Mouse (Mus musculus) cerebral cortex, adult 2 months (tissue): Measurements from ENCODE around the gene Reep6.

Experiments used
- WGBS: fragments of 180-500 bp; shearing (Covaris S2); methylation state at CpG from one replicate; pipeline ENCODE4 v1.1.7; 2018; 5-methylcytosine and 5-hydroxymethylcytosine counted together

The Reep6 gene

DNA sequence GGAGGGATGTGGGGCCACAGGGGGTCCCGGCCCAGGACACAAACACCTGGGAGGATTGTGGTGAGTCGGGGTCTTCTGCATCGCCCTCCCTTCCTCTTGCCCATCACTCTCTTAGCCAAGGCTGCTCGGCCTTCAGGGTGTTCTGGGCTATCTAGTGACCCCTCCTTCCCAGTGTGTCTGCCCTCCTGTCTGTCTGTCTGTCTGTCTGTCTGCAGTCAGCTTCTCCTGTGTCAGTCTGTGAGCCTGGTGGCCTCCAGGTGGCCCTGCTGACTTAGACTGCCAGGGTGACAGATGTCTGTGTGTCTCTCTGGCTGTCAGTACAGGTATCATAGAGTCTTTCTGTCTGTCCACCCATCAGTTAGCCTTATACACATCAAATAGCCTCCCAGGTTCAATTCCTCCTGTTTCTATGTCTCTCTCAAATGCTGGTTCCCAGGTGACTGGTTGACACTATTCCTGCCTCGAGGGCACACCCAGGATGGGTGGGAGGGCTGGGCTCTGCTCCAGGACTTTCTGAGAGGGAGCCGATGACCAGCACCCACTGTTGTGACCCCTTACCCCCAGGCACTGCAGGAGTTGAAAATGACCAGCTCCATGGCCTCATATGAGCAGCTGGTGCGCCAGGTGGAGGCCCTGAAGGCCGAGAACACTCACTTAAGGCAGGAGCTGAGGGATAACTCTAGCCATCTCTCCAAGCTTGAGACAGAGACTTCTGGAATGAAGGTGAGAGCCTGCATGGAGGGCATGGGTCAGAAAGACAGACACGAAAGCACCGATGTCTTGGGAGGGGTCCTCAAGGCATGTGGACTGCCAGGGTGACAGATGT is 28.3 kb upstream of the Reep6 start:
- 48% methylated on average over 9 of the region's 10 CpGs for WGBS

DNA sequence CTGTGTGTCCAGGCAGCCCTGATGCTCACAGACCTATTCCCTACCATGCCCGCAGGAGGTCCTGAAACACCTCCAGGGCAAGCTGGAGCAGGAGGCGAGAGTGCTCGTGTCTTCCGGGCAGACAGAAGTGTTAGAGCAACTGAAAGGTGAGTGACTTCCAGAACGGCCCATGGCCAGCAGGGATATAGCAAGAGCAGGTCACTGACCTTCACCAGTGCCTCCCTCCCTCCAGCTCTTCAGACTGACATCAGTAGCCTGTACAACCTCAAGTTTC is 27.7 kb upstream of the Reep6 start:
- WGBS = 49% methylated on average over 5 of the region's 5 CpGs

DNA sequence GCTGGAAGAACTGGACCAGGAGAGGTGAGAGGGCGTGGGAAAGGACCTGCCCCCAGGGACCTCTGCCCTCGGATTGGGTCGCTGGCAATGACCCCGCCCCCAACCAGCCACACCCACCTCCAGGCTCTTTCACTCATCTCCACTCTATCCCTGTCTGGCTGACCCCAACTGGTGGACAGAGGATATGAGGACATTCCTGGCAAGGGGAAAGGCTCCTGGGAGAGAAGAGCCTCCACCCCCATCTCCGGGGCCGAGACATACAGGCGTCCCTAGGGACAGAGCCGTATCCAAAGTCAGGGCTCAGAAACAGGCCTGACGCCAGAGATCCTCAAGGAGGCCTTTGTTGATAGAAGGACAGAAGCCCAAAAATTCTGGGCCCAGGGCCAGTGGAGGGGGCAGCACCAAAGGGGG is 27.3 kb upstream of the Reep6 start:
- 10% methylated on average over 9 of the region's 9 CpGs for WGBS

DNA sequence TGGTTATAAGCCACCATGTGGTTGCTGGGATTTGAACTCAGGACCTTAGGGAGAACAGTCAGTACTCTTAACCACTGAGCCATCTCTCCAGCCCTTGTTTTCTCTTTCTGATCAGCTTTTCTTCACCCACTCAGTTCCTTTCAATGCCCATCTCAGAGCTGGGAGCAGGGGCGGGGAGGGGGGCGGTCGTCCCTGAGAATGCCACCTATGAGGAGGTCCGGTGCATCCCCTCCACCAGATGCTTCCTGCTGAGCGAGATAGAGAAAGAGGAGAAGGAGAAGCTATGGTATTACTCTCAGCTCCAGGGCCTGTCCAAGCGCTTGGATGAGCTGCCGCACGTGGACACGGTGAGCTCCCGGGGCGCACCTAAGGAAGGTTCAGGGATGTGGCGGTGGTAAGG is 25.3 kb upstream of the Reep6 start:
- 55% methylated on average over 12 of the region's 12 CpGs for WGBS

DNA sequence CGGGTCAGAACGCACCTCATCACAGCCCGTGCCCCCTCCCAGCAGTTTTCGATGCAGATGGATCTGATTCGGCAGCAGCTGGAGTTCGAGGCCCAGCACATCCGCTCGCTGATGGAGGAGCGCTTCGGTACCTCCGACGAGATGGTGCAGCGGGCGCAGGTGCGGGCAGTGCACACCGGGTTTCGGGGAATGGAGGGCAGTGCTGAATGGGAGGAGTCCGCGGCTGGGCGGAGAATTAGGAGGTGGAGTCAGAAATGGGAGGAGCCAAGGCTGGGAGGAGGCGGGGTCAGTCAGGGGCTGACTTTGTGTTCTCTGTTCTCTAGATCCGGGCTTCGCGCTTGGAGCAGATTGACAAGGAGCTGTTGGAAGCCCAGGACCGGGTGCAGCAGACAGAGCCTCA is 24.9 kb upstream of the Reep6 start:
- 43% methylated on average over 25 of the region's 25 CpGs for WGBS

DNA sequence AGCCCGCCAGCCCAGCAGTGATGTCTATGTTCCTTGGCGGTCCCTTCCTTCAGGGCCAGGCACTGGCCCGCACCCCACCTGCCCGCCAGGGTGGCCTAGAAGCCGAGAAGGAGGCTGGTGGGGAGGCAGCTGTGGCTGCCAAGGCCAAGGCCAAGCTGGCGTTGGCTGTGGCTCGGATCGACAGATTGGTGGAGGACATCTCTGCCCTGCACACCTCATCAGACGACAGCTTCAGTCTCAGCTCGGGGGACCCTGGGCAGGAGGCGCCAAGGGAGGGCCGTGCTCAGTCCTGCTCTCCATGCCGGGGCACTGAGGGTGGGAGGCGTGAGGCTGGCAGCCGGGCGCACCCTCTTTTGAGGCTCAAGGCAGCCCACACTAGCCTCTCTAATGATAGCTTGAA is 18.2 kb upstream of the Reep6 start:
- 76% methylated on average over 16 of the region's 16 CpGs for WGBS

DNA sequence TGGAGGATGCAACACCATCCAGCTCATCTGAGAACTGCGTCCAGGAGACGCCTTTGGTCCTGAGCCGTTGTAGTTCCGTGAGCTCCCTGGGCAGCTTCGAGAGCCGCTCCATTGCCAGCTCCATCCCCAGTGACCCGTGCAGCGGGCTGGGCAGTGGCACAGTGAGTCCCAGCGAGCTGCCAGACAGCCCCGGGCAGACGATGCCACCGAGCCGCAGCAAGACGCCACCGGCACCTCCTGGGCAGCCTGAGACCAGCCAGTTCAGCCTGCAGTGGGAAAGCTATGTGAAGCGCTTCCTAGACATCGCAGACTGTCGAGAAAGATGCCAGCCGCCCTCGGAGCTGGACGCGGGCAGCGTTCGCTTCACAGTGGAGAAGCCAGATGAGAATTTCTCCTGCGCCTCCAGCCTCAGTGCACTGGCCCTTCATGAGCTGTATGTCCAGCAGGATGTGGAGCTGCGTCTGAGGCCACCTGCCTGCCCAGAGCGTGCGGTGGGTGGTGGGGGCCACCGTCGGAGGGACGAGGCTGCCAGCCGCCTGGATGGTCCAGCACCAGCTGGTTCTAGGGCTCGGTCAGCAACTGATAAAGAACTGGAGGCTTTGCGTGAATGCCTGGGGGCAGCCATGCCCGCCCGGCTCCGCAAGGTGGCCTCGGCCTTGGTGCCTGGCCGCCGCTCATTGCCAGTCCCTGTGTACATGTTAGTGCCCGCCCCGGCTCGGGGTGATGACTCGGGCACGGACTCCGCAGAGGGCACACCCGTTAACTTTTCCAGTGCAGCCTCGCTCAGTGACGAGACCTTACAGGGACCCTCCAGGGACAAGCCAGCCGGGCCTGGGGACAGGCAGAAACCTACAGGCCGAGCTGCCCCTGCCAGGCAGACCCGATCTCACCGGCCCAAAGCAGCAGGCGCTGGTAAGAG is 16.9 kb upstream of the Reep6 start:
- 70% methylated on average over 54 of the region's 54 CpGs for WGBS

DNA sequence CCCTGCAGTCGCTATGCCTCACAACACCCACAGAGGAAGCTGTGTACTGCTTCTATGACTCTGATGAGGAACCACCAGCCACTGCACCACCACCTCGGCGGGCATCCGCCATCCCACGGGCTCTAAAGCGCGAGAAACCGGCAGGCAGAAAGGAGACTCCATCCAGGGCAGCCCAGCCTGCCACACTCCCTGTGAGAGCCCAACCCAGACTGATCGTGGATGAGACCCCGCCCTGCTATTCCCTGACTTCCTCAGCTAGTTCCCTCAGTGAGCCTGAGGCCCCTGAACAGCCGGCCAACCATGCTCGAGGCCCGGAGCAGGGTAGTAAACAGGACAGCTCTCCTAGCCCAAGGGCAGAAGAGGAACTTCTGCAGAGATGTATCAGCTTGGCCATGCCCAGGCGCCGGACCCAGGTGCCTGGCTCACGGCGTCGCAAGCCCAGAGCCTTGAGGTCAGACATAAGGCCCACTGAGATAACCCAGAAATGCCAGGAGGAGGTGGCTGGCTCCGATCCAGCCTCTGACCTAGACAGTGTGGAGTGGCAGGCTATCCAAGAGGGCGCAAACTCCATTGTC is 16.0 kb upstream of the Reep6 start:
- WGBS = 60% methylated on average over 20 of the region's 20 CpGs

DNA sequence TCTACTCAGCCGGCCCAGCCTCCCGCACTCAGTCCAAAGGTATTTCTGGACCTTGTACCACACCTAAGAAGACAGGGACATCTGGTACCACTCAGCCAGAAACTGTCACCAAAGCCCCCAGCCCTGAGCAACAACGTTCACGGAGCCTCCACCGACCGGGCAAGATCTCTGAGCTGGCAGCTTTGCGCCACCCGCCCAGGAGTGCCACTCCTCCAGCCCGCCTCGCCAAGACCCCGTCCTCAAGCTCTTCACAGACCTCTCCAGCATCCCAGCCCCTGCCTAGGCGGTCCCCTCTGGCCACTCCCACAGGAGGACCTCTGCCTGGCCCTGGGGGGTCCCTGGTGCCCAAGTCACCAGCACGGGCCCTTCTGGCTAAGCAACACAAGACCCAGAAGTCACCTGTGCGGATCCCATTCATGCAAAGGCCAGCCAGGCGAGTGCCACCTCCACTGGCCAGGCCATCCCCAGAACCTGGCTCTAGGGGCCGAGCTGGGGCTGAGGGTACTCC is 15.2 kb upstream of the Reep6 start:
- WGBS = 58% methylated on average over 16 of the region's 16 CpGs

DNA sequence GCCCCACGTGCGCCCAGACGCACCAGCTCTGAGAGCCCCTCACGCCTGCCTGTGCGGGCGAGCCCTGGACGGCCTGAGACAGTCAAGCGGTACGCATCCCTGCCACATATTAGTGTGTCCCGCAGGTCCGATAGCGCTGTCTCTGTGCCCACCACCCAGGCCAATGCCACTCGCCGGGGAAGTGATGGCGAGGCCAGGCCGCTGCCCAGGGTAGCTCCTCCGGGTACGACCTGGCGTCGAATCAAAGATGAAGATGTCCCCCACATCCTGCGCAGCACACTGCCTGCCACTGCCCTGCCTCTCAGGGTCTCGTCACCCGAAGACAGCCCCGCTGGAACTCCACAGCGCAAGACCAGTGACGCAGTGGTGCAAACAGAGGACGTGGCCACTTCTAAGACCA is 14.4 kb upstream of the Reep6 start:
- WGBS = 68% methylated on average over 27 of the region's 27 CpGs

DNA sequence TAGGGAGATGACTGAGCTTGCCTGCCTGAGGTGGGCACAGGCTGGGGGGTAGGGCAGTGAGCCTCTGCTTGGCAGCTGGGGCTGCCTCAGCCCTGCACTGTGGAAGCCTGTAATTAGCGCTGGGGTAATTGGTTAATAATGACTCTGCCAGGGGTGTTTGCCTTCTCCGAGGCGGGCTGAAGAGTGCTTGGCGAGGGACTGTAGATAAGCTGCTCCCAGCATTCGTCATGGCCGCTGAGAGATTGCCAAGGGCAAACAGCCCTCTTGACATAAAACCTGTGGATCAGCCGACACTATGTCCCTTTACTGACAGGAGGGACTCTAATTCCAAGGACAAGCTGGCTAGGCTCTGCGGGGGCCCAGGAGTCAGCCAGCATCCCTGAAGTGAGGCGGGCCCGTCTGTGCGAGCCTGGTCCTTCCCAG is 13.4 kb upstream of the Reep6 start:
- 28% methylated on average over 11 of the region's 11 CpGs for WGBS

DNA sequence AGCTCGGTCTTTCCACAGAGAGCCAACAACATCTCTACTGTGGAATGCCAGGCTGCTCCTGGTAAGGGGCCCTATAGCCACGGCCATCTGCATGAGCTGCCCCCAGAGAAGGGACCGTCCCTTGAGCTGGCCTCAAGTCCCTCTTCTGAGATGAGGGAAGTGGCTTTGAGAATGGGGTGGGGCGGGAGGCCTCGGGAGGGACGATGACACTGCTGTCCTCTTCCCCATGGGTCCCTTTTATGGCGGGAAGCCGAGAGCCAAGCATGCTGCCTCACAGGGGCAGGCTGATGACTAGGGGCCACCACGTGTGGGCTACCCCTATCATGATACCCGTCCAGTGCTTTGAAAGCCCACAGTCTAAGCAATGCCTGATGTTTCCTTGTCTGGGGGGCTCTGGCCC is 12.7 kb upstream of the Reep6 start:
- WGBS = 50% methylated on average over 10 of the region's 10 CpGs

DNA sequence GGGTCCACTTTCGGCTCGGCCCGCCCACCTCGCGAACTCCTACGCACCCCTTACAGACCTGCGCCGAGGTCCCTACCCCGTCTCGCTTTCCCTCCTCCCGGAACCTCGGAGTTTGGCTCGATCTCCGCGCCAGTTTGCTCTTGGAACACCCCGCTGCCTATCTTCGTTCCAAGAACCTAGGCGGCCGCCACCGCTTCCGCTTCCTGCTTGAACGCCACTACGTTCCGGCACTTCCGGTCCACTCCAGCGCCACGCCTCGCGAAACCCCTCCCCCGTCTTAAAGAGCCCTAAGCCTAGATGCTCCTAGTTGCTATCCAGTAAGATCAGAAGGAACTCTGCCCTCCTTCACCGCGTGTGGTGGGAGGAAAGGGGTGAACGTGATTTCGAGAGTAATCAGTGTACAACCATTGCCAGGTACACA is 9.4 kb upstream of the Reep6 start, which contains the start of gene 2310011J03Rik:
TSS of gene 2310011J03Rik (minus strand) at position 198 of the 421 bp plus-strand sequence.
- under 1% methylated on average over 34 of the region's 34 CpGs for WGBS

DNA sequence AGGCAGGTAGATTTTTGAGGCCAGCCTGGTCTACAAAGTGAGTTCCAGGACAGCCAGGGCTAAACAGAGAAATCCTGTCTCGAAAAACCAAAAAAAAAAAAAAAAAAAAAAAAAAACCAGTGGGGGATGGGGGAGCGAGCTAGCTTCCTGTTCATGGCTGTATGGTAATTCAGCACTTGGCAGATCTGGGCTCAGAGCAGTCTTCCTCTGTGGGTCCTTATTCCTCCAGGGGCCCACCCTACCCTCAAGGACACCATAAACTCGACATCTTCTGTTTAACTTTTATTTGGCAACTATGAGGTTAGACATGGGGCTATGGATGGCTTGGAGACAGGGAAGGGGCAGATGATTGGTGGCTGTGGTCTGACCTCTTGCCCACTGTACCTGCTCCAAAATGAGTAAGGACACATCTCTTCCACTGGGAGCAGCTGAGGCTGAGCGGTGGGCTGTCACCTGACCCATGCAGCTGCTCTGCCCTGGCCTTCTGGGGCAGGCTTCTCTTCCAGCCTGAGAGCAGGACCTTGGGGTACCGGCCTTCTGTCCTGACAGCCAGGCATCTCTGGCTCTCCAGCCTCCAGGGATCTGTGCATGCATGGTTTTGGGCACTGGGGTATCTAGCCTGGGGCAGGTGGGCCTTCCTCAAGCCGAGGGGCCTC is 8.6 kb upstream of the Reep6 start:
- 74% methylated on average over 6 of the region's 6 CpGs for WGBS

DNA sequence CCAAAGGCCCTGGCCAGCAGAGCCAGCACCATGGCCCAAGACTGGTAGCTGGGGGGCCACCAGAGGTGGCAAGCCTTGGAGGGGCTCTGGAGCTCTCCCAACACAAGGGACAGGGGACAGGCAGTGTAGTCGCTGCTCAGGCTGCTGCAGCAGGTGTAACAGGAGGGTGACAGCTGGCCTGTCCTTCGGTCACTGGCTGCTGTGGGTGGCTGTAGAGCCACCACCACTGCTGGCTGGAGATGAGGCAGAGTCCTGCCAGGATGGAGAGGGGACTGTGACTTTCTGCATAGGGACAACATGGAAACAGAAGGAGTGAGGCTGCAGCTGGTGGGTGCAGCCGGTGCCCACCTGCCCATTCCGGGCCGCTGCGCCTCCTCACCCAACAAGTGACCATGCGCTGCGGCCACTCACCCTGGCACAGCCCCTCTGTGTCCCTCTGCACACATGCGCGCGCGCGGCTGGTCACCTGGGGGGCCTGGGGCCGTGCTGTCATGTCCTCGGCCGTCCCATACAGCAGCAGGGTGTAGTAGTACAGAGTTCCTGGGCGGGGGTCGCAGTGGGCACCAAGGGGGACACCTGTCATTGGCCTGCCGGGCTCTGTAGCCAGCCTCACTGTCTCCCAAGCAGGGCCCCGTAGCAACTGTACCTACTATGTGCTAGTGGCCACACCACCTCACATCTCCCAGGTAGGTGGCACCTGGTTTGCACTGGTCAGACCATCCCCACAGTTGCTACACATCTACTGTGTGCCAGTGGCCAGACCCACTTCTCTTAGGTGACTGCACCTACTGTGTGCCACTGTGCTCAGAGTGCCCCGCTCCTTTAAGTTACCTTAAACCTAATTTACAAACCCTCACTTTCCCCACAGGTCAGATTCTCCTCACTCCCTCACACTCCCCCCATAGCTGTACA is 7.8 kb upstream of the Reep6 start:
- 92% methylated on average over 21 of the region's 21 CpGs for WGBS

DNA sequence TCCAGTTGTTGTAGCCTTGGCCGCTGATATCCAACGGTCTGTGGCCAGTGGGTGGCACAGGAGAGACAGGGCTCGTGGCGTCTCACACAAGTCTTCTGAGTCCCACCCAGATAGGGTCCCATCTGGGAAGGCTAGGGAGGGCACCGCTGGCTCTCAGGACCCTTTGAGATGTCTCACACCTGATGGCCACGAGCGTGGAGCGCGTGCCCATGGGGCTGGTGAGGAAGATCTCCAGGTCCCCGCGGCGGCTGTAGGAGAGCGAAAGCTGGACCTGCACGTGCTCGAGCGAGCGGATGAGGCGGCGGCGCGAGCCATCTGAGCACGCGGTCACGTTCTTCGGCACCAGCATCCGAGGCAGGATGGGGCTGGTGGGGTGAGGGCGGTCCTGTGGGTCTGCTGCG is 6.9 kb upstream of the Reep6 start:
- WGBS = 3% methylated on average over 27 of the region's 28 CpGs

DNA sequence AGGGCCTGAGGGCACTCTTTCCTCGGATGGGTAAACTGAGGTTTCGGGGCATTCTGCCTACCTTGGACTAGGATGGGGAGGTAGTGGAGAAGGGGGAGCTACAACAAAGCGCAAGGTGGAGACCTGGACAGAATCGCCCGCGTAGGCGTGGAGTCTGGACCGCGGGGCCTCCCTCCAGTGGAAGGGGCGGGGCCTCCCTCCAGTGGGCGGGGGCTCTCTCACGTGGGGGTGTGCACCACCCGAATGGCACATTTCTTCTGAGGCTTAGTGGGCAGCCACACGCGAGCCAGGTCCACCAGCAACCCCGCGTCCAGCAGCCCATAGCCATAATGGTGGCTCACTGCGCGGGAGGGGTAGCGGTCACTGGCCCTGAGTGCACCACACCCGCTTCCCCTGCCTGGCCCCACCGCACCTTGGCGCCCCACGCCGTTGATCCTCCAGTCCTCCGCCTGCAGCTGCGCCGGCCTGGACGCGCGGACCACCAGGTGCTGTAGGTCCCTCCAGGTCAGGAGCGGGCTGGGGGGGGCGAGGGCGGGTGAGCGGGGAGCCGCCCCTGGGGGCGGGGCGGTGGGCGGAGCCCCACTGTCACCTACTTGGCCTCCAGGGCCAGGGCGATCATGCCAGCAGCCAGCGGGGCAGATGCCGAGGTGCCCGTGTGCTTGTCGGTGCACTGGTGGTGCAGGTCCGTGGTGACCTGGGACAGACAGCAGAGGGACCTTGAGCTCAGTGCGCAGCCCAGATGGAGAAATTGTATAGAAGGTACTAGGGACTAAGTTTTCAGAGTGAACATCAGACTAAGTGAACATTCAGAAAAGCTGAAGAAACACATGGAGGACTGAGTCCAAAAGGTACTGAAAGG is 6.3 kb upstream of the Reep6 start:
- 2% methylated on average over 43 of the region's 46 CpGs for WGBS

DNA sequence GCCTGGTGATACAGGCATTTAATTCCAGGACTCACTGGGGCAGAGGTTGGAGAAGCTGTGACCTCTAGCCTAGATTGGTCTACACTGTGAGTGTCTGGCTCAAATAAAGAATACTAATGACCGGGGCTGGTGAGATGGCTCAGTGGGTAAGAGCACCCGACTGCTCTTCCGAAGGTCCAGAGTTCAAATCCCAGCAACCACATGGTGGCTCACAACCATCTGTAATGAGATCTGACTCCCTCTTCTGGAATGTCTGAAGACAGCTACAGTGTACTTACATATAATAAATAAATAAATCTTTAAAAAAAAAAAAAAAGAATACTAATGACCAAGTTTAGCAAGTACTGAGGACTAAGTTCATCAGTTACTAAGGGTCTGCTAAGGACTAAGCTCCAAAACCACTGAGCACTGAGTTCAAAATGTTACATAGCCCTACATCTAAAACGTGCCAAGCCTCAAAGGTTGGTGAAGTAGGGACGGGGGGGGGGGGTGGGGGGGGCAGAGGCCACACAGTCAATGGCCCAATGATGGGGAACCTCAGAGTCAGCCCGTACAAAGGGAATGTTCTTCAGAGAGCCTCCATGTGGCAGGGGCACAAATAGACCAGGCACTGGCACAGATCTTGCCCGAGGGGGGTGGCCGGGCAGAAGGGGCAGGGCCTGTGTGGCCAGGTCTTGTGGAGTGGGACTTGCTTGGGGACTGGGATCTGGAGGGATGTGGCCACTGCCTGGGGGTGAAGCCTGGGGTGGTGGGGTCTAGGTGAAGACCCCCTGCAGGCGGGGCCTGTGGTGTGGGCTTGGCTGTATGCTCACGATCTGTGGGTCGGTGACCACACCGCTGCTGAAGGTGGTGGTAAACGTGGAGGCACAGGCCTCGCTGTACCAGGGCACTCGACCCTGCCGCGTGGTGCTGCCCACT is 5.4 kb upstream of the Reep6 start:
- WGBS = 83% methylated on average over 17 of the region's 17 CpGs

DNA sequence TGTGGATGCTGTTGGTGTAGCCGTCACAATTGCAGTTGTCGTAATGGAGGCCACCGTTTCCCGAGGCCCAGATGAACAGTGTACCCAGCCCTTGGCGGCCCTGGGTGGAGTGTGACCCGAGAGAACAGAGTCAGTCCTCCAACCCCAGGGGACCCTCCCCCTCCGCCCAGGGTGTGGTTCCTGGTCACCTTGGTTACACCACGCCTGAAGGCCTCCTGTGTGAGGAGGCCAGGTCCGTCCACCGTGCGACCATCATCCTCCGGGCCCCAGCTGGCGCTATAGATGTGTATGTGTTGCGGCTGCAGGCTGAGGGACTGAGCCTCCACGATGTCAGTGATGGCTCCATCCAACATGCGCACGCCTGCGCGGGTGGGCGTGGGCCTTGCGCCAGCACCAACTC is 4.7 kb upstream of the Reep6 start:
- WGBS = 86% methylated on average over 21 of the region's 21 CpGs
